Mouse (Mus musculus): ENCODE results near the gene Myo1h. TPM values are rescaled to one million over a fixed set of nuclear protein-coding genes. Genes with fewer than 3 reads are reported as not detected.
A peak's percentile ranks its signal among the peaks of the same experiment; 100 is the strongest.

The Myo1h gene
- polyA plus RNA-seq, 1 experiment: 1.1 TPM

DNA sequence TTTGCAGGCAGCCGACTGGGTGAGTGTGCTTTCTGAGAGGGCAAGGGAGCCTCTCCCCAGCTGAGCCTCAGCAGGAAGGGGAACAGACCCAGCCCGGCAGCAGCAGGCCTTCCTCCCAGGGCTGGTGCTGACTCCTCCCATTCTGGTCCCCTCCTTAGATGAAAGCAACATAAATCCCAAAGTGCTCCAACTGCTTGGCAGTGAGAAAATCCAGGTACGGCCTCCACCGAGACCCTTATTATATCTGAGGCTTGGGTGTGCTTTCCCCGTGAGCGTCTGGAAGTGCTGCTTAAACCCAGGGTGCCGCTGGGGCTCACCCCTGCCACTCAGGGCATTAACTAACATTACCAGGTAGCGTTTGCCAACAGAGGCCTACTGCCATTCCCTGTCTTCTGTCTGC is 70.6 kb downstream of the Myo1h start:
- no peak for DNase-seq (ENCODE audit: low read depth)

DNA sequence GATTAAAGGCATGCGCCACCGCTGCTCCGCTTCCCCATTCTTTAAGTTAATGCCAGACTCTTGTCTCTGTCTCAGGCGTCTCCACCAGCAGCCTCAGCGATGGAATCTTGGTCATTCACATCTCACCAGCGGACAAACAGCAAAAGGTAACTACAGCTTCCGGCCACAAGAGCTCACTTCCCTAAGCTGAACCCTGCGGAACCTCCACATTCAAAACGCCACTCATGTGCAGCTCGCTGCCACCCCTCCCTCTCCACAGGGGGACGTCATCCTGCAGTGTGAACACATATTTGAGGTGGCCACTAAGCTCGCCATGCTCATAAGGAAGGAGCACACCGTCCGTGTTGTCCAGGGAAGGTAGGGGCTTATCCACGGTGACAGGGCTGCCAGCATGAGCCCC is 72.0 kb downstream of the Myo1h start:
- no peak for DNase-seq (ENCODE audit: low read depth)

DNA sequence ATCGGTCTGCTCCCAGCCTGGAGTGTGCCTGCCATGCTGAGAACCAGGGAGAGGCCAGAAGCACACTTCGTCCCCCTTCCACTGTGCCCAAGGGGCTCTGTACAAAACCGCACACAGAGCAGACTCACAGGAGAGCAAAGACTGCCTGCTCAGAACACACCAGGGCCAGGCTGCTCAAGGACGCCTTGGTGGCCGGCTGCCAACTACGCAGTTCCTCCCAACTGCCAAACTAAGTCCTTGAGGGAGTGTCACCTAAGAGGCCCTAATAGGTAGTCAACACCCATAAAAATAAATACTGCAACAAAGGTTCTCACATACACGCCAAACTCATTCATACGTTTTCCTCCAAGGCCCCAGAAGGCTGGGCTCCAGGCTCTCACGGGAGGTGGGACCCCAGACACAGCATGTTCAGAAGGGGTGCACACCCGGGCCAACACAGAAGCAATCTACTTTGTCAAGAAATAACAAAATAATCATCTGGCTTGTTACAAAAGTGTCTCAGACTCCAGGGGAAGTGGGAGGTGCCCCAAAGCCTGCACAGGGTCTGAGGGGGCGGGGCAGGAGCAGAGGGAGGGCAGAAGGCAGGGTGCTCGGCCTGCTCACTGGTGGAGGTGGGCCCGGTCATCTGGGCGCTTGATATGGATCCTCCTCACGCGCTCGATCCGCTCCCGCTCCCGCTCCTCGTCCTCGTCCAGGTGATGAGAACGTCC is 76.2 kb downstream of the Myo1h start:
- DNase-seq (ENCODE audit: low read depth): no peak

DNA sequence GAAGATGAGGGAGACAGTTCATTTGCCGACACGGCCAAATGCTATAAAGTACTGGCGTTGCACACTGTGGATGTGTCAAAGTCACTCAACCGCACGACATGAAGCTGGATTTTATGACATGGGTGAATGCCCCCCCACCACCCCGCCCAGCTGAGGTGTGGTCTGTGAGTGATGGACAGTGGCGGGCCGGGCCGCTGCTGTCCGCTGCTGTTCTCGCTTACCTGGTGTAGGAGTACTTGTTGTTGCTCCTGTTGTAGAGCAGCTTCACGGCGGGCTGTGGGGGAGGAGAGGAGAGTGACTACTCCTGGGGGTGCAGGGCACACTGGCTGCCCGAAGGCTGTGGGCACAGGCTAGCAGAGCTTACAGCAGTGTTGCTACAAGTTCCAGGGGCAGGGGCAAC is 79.2 kb downstream of the Myo1h start:
- no peak for DNase-seq (ENCODE audit: low read depth)

DNA sequence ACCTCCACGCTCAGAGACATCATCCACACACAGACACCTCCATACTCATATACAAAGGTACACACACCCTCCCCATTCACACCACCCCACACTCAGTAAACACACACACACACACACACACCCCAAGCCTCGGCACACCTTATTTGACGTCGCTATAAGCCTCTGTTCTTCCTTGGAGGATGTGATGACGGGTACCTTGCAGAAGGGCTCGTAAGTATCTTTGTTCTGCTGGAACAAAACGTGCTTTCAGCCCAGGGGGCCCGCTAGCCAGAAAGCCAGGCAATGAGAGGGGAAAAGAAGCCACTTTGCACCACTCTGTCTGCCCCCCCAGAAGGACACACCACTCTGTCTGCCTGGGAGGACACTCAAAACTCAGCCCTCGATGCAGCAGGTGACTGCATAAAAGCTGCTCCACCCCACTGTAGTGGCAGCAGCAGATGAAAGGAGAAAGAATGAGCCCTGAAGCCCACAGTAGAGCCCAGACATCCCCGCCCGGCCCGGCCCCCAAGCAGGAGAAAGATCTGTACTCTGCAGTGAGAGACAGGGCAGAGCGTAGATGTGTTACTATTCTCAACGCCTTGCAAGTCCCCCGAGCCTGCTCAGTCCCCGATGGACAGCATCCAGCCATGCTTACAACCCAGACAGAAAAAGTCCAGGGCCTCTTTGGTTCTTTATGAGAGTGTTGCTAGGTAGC is 80.0 kb downstream of the Myo1h start:
- DNase-seq (ENCODE audit: low read depth): no peak

DNA sequence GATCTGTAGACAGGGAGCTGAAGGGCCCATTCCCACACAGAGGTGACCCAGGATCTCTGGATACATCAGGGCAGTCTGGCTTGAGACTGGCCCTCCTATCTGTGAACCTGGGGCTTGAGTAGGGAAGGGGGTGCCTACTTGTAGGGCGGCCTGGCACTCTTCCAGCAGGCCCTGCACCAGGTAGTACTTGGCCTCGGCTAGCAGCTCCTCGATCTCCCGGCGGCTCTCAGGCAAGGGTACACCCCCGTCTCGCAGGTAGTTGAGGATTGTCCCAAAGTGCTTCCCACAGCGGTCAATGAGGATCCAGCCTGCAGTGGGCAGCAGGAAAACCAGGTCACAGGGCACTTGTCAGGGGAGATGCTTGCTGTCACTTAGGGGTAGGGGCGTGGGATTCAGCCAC is 81.0 kb downstream of the Myo1h start:
- no peak for DNase-seq (ENCODE audit: low read depth)

DNA sequence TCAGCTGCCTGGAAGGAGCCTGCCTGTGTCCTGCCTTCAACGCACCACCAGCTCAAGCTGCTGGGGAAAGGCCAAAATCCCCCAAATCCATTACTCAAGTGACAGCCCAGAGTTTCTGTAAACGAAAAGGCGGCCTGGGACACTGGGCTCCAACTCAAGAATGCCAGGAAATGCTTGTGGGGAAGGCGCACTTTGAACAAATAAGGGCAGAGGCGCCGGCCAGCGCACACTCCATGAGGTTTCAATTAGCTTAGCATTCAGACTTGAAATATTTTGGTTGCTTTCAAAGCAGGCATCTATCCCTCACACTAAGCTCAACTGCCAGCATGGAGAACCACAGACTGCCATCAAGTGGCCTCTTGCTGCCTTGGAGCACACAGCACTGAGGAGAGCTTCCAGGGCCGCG is 81.4 kb downstream of the Myo1h start:
- no peak for DNase-seq (ENCODE audit: low read depth)

DNA sequence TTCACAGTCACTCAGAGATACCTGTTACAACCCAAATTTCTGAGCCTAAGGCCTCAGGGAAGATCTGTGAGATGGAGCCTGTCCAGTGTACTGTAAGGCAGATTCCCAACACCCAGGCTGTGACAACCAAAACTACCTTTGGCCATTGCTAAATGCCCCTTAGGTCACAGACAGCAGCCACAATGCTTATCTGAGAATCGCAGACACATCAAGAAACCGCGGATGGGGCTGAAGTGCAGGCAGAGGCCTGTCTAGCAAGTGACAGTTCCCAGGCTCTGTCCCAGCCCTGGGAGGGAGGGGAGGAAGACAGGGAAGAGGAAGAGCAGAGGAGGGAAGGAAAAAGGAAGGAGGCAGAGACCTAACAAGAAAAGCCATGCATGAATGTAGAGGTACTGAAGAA is 82.4 kb downstream of the Myo1h start:
- no peak for DNase-seq (ENCODE audit: low read depth)

DNA sequence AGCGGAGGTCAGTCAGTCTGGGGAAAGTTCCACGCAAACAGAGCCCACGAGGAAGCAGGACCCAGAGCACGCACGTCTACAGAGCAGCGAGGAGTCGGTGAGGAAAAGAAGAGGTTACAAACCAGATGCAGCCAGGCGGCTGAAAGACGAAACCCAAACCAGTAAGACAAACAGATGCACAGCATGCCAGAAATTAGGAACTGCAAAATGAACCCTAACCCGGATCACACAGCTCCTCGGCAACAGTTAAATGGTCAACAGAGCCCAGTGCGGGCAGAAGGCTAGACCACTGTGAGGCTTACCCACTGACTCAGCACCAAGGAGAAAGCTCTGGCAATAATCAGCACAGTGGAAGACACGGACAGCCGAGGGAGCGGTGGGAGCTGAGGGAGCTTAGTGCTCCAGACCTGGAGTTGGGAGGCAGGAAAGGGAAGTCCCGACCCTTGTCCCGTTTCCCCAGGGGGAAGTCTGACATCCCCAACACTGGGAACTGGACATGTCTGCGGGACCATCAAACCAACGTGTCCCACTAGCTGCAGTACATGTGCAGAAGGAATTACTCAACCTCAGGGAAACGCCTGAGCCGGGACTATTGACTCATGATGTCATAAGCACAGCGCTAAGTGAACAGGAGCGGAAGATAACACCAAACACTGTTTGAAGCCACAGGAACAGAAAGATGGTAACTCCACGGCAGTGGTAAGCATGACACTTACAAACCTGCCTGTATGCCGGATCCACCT is 82.9 kb downstream of the Myo1h start:
- no peak for DNase-seq (ENCODE audit: low read depth)

DNA sequence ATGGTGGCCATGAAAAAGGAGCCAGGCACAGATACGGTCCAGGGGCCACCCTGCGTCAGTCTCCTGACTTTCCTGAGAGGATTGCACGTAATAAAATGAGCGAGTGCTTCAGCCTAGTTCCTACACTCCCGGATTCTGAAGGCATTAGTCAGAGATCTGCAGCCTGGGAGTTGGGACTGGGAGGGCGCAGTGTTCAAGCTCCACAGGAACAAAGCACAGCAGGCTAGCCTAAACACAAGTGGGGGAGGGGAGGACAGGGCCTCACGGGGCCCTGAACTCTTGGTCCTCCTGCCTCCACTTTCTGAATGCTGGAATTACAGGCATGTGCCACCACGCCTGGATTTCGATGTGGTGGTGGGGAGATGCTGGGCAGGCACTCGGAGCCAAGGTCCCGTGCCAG is 83.6 kb downstream of the Myo1h start:
- DNase-seq (ENCODE audit: low read depth): no peak

DNA sequence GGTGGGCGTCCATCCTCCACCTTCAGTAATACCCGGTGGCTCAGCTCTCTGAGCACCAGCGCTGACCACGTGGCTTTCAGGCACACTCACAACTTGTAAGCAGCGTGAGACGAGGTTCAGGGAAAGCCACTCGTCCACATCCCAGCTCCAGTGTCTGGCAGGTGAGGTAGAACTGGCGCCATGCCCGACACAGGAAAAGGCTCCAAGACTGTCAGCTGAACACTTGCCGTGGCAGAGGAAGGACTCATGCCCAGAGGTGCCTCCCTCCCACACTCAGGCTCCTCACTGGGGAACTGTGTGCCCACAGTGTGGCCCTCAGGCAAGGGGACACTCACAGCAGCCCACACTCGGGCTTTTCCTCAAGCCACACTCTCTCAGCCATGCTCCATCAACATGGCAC is 84.2 kb downstream of the Myo1h start:
- no peak for DNase-seq (ENCODE audit: low read depth)

DNA sequence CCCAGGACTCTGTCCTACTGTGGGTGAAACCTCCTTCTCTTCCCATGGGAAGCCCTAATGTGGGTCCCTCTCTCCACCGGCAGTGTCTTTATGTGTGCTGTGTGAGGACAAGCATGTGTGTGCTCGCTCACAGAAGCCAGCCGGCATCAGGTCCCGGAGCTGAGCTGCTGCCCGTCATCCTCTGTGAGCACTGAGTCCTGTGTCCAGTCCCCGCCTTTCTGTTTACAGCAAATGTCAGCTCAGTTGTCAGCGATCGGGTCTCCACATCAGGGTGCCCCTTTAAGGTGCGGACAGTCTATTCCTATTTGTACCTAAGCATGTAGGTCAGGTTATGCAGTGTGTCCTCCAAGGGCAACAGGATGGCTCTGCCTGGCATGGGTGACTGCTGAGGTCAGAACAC is 84.6 kb downstream of the Myo1h start:
- DNase-seq (ENCODE audit: low read depth): no peak

DNA sequence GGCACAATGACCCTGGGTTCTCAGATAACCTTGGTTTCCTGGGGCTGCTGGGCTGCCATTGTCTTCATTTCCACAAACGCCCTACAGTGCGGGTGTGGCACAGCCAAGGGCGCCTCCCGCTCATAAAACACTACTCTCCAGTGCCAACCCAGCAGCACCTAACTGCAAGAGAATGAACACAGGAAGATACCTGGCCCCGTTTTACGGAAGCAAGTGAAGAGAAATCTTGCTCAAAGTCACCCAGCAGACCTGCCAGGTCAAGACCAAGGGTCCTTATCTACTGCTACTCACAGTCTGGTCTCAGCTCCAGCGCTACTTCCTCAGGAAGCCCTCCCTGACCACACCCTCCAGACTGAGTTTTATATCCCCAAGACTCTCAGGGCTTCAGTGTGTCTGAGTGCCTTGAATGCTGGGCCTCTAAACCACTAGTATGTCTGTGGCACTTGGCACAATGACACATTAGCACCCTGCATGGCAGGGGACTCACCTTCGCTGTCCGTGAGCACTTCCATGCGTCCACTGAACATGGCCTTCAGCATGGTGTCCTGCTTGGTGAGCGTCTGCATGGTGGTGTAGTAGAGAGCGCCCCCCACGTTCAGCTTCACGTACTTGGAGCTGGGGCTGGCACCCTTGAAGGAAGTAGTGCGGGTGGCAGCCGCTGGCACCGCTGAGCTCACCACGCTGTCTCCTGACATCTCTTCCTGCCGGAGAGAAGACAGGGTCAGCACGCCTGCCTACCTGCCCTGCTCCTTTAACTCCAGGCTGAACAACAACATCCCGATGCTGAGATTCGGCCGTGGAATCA is 85.6 kb downstream of the Myo1h start:
- no peak for DNase-seq (ENCODE audit: low read depth)

DNA sequence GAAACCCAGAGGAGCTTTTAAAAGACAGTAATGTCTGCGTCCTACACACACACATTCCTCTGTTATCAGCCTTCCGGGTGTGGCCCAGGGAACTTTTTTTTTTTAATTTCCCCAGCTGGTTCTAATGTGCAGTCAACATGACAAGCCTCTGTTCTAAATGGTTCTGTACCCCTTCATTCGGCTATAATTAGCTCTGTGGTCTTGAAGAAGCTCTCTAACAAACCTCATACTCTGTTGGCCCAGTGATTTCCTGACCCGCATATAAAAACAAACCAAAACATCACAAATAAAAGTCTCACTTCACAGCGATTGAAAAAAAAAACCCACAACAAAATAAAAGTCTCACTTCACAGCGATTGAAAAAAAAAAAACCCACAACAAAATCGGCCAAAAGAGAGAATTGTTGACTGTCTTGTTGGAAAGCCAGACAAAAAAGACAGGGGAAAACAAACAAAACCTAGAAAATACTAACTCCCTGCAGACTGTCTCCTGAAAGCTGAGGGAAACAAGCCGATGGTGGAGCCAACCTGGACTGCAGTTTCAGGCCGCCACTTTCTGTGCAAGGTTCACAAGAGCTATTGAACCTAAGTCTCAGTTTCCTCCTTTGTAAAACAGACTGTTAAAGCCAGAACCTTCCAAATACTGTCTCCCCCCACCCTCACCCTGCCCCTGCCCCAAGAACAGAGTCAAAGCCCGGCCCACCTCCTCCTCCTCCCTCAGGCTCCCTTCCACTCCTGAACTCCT is 89.4 kb downstream of the Myo1h start:
- DNase-seq (ENCODE audit: low read depth): no peak

DNA sequence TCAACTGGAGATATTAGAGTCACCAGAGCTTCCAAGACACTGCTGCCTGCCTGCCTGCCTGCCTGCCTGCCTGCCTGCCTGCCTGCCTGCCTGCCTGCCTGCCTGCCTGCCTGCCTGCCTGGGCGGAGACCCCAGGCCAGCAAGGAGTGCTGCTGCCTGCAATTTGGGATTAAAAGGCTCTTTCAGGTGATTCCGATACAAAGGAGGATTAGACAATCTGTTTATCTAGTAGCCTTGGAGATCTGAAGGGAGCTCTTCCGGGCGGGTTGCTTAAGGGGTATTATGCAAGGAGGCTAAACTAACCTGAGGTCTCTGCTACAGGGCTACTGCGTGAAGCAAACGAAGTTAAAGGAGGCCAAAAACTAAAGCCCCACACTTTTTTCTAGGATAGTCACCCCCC is 90.0 kb downstream of the Myo1h start:
- no peak for DNase-seq (ENCODE audit: low read depth)

DNA sequence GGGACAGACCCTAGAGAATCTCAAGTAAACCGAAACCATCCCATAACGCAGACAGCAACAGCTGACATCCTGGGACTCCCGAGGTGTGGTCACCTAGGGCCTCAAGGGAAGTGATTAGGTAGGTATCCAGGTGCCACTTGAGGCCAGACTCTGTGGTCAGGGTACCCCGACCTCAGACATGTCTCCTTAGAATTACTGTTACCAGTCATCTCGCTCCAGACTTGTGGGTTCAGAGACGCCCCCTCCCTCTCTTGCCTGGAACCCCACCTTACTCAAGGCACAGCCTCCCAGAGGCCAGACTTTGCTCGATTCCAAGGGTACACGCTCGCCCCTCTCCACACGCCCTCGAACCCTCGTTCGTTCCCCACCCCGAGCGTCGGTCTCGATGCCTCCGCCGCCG is 90.8 kb downstream of the Myo1h start:
- no peak for DNase-seq (ENCODE audit: low read depth)

DNA sequence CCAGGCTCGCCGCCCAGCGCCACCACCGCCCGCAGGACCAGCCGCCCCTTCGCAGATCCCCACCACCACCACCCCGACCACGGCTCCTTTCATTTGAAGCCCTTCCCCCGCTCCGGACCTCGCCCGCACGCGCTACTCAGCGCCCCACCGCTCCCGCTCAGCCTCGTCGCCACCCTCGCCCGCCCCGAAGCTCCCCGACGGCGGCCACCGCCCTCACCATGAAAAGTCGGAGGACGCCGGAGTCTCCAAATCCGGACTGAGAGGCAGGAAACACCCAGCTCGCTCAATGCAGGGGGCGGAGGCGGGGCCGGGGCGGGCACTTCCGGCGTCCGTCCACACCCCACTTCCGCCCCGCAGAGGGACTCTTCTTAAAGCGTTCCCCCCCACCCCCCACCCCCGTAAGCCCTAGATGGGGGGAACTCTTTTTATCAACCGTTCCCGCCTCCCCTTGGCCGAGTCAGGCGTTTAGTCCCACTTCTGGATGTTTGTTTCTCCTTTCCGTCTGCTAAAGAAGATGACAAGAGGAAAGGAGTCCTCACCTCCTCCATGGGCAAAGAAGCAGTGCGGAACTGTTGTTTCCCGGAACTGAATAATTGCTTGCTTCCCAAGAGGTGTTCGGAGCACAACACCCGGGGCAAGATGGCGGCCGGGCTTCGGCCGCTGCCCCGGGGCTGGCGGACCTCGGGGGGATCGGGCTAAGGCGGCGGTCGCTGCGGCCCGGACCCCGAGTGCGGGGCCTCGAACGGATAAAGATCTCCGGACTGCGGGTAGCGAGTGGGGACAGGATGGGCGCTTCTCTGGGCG is 91.4 kb downstream of the Myo1h start, which contains the start of the genes Kctd10 and Ube3b:
Kctd10 (minus strand) TSS at position 300 of the 804 bp plus-strand sequence.
Ube3b (plus strand) TSS at position 399 of the 804 bp plus-strand sequence.
- DNase-seq (ENCODE audit: low read depth): peak; percentile 69

DNA sequence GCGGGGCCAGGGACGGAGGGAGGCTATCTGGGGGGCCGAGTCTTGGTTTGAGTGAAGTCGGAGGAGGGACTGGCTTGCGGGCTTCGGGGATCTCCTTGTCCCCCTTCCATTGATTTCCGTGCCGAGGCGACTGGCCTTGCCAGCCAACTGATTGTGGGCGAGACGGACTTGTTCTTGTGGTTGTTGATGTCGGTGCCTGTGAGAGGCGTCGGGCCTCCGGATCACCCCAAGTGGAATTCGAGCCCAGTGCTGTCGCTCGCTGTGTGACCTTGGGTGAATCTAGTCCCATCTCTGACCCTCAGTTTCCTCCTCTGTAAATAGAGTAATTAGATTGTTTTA is 92.0 kb downstream of the Myo1h start:
- no peak for DNase-seq (ENCODE audit: low read depth)

DNA sequence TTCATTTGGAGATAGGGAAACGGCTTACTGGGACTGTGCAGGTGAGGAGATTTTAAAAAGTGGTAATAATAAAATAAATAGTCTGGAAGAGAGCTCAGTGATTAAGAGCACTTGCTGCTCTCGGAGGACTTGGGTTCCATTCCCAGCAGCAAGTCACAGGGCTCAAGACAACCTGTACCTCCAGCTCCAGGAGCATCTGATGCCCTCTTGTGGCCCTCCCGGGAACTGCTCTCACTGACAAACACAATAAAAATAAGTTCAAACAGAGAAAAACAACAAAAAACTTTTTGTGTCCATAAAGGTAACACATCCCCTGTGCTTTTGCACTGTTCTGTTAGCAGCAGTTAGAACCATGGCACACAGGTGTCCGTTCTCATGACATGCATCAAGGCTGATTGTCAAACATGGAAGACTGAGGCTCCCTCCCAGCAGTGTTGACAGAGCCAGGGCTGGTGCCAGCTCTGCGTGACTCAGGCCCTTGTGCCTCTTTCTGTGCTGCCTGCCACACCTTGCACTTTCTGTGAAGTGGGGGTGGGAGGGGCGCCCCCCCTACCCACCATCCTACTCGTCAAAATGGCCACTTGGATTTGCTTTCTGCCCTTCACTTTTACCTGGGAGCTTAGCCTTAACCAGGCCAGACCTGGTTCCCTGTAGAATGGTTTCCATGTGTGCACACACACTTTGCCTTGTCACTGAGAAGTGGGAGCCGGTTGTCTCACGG is 94.4 kb downstream of the Myo1h start:
- no peak for DNase-seq (ENCODE audit: low read depth)

DNA sequence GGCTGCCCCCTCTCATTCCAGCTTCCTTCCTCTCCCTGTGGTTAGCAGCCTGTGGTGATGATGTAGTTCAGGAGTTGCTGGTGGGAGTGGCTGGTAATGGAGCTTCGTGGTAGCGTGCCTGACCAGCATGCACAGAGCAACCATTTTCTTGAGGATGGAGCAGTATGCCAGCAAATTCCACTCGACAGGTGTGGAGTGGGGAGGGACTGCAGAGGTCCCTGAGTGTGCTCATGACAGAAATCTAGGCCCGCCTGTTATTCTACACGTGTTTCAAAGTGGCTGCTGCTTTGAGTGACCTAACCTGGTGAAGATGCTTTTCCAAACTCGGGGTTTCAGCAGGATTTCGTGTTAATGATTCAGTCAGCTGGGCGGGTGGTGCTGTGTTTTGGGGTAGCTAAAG is 95.5 kb downstream of the Myo1h start:
- DNase-seq (ENCODE audit: low read depth): no peak
